Mouse (Mus musculus) neural tube, embryonic 14.5 days (tissue): ENCODE measurements at regions not wholly inside any gene's neighbourhood (a gene's known extent, or its start where the extent isn't known, plus 50 kb on each side); places are given as distances from the start of the nearest gene placed in this dataset.

ENCODE experiments used
- ATAC-seq: fragments of 200-750 bp; cut with Nextera tagmentation; 2 replicates; pipeline ENCODE4 v1.8.0; 2017; ENCODE audit warnings: low read depth, mild to moderate bottlenecking, moderate TSS enrichment, moderate library complexity
- H3K27ac ChIP-seq: fragments of 300-500 bp; sonication (generic); 2 replicates; pipeline ENCODE4 v1.5.1; 2014; ENCODE audit warnings: low read depth, mild to moderate bottlenecking, control low read depth, low read length, moderate library complexity, mixed read lengths
- H3K27me3 ChIP-seq: fragments of 300-500 bp; sonication (generic); 2 replicates; pipeline ENCODE4 v1.6.1; 2014; ENCODE audit warnings: low read length; ENCODE audit not compliant: control insufficient read depth, insufficient read depth
- H3K36me3 ChIP-seq: fragments of 300-500 bp; sonication (generic); 2 replicates; pipeline ENCODE4 v1.6.1; 2014; ENCODE audit warnings: low read length, mixed read lengths; ENCODE audit not compliant: control insufficient read depth, insufficient read depth
- H3K4me1 ChIP-seq: fragments of 300-500 bp; sonication (generic); 2 replicates; pipeline ENCODE4 v1.6.1; 2014; ENCODE audit warnings: low read length; ENCODE audit not compliant: control insufficient read depth, insufficient read depth
- H3K4me2 ChIP-seq: fragments of 300-500 bp; sonication (generic); 2 replicates; pipeline ENCODE4 v1.6.1; 2014; ENCODE audit warnings: mild to moderate bottlenecking, low read depth, low read length, control low read depth
- H3K4me3 ChIP-seq: fragments of 300-500 bp; sonication (generic); 2 replicates; pipeline ENCODE4 v1.5.1; 2014; ENCODE audit warnings: low read depth, low read length, control low read depth, mixed read lengths
- H3K9ac ChIP-seq: fragments of 300-500 bp; sonication (generic); replicated peaks from 2 replicates; pipeline ENCODE4 v1.6.1; 2014; ENCODE audit warnings: low read depth, mild to moderate bottlenecking, control low read depth, low read length, mixed read lengths
- H3K9me3 ChIP-seq: fragments of 300-500 bp; sonication (generic); 2 replicates; pipeline ENCODE4 v1.6.1; 2016; ENCODE audit warnings: low read length; ENCODE audit not compliant: control insufficient read depth
- WGBS: fragments of 180-500 bp; shearing (Covaris S2); extraction: QIAGEN DNeasy Blood & Tissue Kit; methylation state at CpG from one replicate; pipeline ENCODE4 v1.1.7; 2014; 5-methylcytosine and 5-hydroxymethylcytosine counted together

- Histone ChIP-seq H3K4me1 (no peaks in the 10 kb centered on the region), H3K9me3 (no peaks in the 10 kb centered on the region), H3K4me2 (no peak overlapping the region), H3K27me3 (no peaks in the 10 kb centered on the region), H3K4me3 (no peak overlapping the region), H3K27ac (no peak overlapping the region), H3K9ac (no peak overlapping the region), H3K36me3 (no peaks in the 10 kb centered on the region)
- ATAC-seq = no peak
- WGBS = 77% methylated on average over 1 of the region's 1 CpGs
Measured at GRCm38 (mm10) chr11:19392190-19392589, 373.4 kb upstream of the Meis1 start.

GRCm38 (mm10) chr11:19394372-19394771 lies 375.6 kb upstream of the Meis1 start:
- no peaks in the 10 kb centered on the region for H3K27me3 ChIP-seq
- ATAC-seq = no peak
- H3K9me3 ChIP-seq = no peaks in the 10 kb centered on the region
- no peak overlapping the region for H3K4me3 ChIP-seq
- no peaks in the 10 kb centered on the region for H3K36me3 ChIP-seq
- H3K4me2 ChIP-seq = no peak overlapping the region
- no peak overlapping the region for H3K9ac ChIP-seq
- no peaks in the 10 kb centered on the region for H3K4me1 ChIP-seq
- H3K27ac ChIP-seq = no peak overlapping the region

GRCm38 (mm10) chr11:19400396-19400795 lies 381.6 kb upstream of the Meis1 start:
- no peak for ATAC-seq
- H3K27ac ChIP-seq = no peak overlapping the region
- H3K36me3 ChIP-seq = no peaks in the 10 kb centered on the region
- whole genome bisulfite sequencing = 88% methylated on average over 7 of the region's 7 CpGs
- H3K9me3 ChIP-seq = no peaks in the 10 kb centered on the region
- no peaks in the 10 kb centered on the region for H3K27me3 ChIP-seq
- H3K9ac ChIP-seq = no peak overlapping the region
- no peak overlapping the region for H3K4me2 ChIP-seq
- H3K4me1 ChIP-seq = no peaks in the 10 kb centered on the region
- H3K4me3 ChIP-seq = no peak overlapping the region

GRCm38 (mm10) chr11:19420143-19420542 lies 401.4 kb upstream of the Meis1 start:
- peak; percentile 63; the same call in 1 of the 2 replicates for ATAC-seq
- WGBS = 76% methylated on average over 2 of the region's 2 CpGs
- Histone ChIP-seq H3K9me3 (no peaks in the 10 kb centered on the region), H3K4me2 (no peak overlapping the region), H3K4me3 (no peak overlapping the region), H3K4me1 (peaks cover 7% of the 10 kb centered on the region), H3K27ac (no peak overlapping the region), H3K27me3 (no peaks in the 10 kb centered on the region), H3K36me3 (no peaks in the 10 kb centered on the region), H3K9ac (no peak overlapping the region)

GRCm38 (mm10) chr11:19423268-19423667 lies 404.5 kb upstream of the Meis1 start:
- H3K27ac ChIP-seq = no peak overlapping the region
- H3K4me3 ChIP-seq = no peak overlapping the region
- no peak overlapping the region for H3K9ac ChIP-seq
- H3K4me2 ChIP-seq = no peak overlapping the region
- no peaks in the 10 kb centered on the region for H3K27me3 ChIP-seq
- no peaks in the 10 kb centered on the region for H3K36me3 ChIP-seq
- no peak for ATAC-seq
- peaks cover 7% of the 10 kb centered on the region for H3K4me1 ChIP-seq
- H3K9me3 ChIP-seq = no peaks in the 10 kb centered on the region

- H3K4me3 ChIP-seq = no peak overlapping the region
- no peak for ATAC-seq
- no peaks in the 10 kb centered on the region for H3K27me3 ChIP-seq
- no peak overlapping the region for H3K9ac ChIP-seq
- H3K36me3 ChIP-seq = no peaks in the 10 kb centered on the region
- WGBS = 21% methylated on average over 20 of the region's 20 CpGs
- H3K27ac ChIP-seq = no peak overlapping the region
- peaks cover 7% of the 10 kb centered on the region for H3K4me1 ChIP-seq
- no peaks in the 10 kb centered on the region for H3K9me3 ChIP-seq
- peak overlapping the region; percentile 20; the same call in 1 of the 2 replicates for H3K4me2 ChIP-seq
Measured at GRCm38 (mm10) chr11:19423841-19424815, 405.3 kb upstream of the Meis1 start.

GRCm38 (mm10) chr11:19427559-19427958 lies 408.8 kb upstream of the Meis1 start:
- Histone ChIP-seq H3K36me3 (no peaks in the 10 kb centered on the region), H3K4me2 (no peak overlapping the region), H3K27me3 (no peaks in the 10 kb centered on the region), H3K27ac (no peak overlapping the region), H3K4me1 (peaks cover 7% of the 10 kb centered on the region), H3K4me3 (no peak overlapping the region), H3K9ac (no peak overlapping the region), H3K9me3 (no peaks in the 10 kb centered on the region)
- WGBS = 91% methylated on average over 1 of the region's 1 CpGs
- no peak for ATAC-seq

- Histone ChIP-seq H3K9ac (no peak overlapping the region), H3K27me3 (no peaks in the 10 kb centered on the region), H3K4me3 (no peak overlapping the region), H3K4me2 (no peak overlapping the region), H3K27ac (no peak overlapping the region), H3K36me3 (no peaks in the 10 kb centered on the region), H3K4me1 (no peaks in the 10 kb centered on the region), H3K9me3 (no peaks in the 10 kb centered on the region; the same call in 1 of the 2 replicates)
- no peak for ATAC-seq
- WGBS = 84% methylated on average over 13 of the region's 13 CpGs
Measured at GRCm38 (mm10) chr11:19433680-19434619, 415.2 kb upstream of the Meis1 start.

GRCm38 (mm10) chr11:19438385-19438784 lies 419.6 kb upstream of the Meis1 start:
- H3K27ac ChIP-seq = no peak overlapping the region

More at GRCm38 (mm10) chr11:19438385-19438784, 419.6 kb upstream of the Meis1 start:
- Histone ChIP-seq H3K4me1 (no peaks in the 10 kb centered on the region), H3K4me2 (no peak overlapping the region), H3K36me3 (no peaks in the 10 kb centered on the region), H3K9ac (no peak overlapping the region), H3K27me3 (no peaks in the 10 kb centered on the region), H3K4me3 (no peak overlapping the region), H3K9me3 (no peaks in the 10 kb centered on the region; the same call in 1 of the 2 replicates)
- WGBS = 92% methylated on average over 5 of the region's 5 CpGs
- ATAC-seq = no peak
